Mouse (Mus musculus) E14TG2a.4 (cell line): ENCODE measurements at regions not wholly inside any gene's neighbourhood (a gene's known extent, or its start where the extent isn't known, plus 50 kb on each side); places are given as distances from the start of the nearest gene placed in this dataset.

ENCODE experiments used
- H3K27me3 ChIP-seq: 2 replicates; pipeline ENCODE4 v1.6.1; 2014; ENCODE audit warnings: low read length, control low read depth; ENCODE audit not compliant: insufficient read depth
- H3K36me3 ChIP-seq: 2 replicates; pipeline ENCODE4 v1.6.1; 2014; ENCODE audit warnings: low read length, control low read depth; ENCODE audit not compliant: insufficient read depth
- H3K4me1 ChIP-seq: replicated peaks from 2 replicates; pipeline ENCODE4 v1.6.1; 2014; ENCODE audit warnings: low read depth, low read length, control low read depth
- H3K4me3 ChIP-seq: replicated peaks from 2 replicates; pipeline ENCODE4 v1.5.1; 2014; ENCODE audit warnings: mild to moderate bottlenecking, low read length
- H3K9me3 ChIP-seq: 2 replicates; pipeline ENCODE4 v1.6.1; 2014; ENCODE audit warnings: low read length, control low read depth
- CTCF ChIP-seq: conservative IDR thresholded peaks from 2 replicates; pipeline ENCODE4 v1.5.1; 2014; ENCODE audit warnings: low read length
- NANOG ChIP-seq: IDR thresholded peaks from 2 replicates; pipeline ENCODE4 v1.6.1; 2014; ENCODE audit warnings: borderline replicate concordance, low read length, mixed read lengths
- POU5F1 ChIP-seq: IDR thresholded peaks from 2 replicates; pipeline ENCODE4 v1.6.1; 2014; ENCODE audit warnings: low read length, borderline replicate concordance

DNA sequence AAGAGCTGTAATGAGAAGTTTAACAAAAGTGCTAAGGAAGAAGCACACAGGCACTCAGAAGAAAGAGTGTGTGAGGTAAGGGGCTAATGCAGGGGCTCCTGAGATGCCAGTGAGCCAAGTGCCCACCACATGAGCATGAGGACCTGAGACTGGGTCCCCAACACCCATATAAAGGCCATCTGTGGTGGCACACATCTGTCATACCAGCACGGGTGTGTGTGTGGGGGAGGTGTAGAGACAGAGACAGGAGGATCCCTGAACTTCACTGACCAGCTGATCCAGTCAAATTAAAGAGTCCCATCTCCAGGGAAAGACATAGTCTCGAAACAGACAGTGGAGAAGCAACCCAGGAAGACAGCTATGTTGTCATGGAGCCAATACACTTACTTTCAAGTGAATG lies 70.6 kb upstream of the Gli2 start:
- H3K4me1 ChIP-seq: peaks cover 21% of the 10 kb centered on the region
- H3K36me3 ChIP-seq: no peaks in the 10 kb centered on the region
- TF ChIP-seq CTCF: no peak
- no peak for TF ChIP-seq POU5F1
- no peak for TF ChIP-seq NANOG
- peaks cover 2% of the 10 kb centered on the region; the same call in 1 of the 2 replicates for H3K27me3 ChIP-seq
- H3K4me3 ChIP-seq: no peak overlapping the region
- H3K9me3 ChIP-seq: peaks cover 6% of the 10 kb centered on the region; the same call in 1 of the 2 replicates

GRCm38 (mm10) chr1:119123402-119123801 lies 70.0 kb upstream of the Gli2 start:
- TF ChIP-seq NANOG (no peak), CTCF (no peak), POU5F1 (no peak)
- H3K27me3 ChIP-seq: peaks cover 2% of the 10 kb centered on the region; the same call in 1 of the 2 replicates
- peaks cover 6% of the 10 kb centered on the region; the same call in 1 of the 2 replicates for H3K9me3 ChIP-seq
- no peak overlapping the region for H3K4me3 ChIP-seq
- H3K36me3 ChIP-seq: no peaks in the 10 kb centered on the region
- peaks cover 21% of the 10 kb centered on the region for H3K4me1 ChIP-seq

DNA sequence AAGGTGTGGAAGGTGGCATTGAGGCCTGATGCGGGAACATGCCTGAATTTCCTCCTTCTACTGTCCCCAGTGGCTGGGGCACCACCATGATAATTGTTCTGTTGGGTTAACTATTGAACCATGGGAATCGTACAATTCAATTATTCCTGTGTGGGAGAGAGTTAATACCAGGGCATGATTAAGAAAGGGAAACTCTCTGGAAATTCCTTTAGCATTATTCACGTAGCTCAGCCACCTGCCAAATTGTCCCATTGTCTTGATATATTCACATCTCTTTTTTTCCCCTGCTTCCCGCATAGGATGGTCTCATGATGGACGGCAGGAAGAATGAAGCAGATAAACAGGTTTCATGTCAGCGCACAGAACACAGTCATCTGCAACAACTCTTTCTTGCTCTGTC lies 69.6 kb upstream of the Gli2 start:
- Histone ChIP-seq H3K4me3 (no peak overlapping the region), H3K27me3 (peaks cover 2% of the 10 kb centered on the region; the same call in 1 of the 2 replicates), H3K9me3 (peaks cover 6% of the 10 kb centered on the region; the same call in 1 of the 2 replicates), H3K4me1 (peaks cover 21% of the 10 kb centered on the region), H3K36me3 (no peaks in the 10 kb centered on the region)
- TF ChIP-seq POU5F1: no peak
- no peak for TF ChIP-seq NANOG
- no peak for TF ChIP-seq CTCF

DNA sequence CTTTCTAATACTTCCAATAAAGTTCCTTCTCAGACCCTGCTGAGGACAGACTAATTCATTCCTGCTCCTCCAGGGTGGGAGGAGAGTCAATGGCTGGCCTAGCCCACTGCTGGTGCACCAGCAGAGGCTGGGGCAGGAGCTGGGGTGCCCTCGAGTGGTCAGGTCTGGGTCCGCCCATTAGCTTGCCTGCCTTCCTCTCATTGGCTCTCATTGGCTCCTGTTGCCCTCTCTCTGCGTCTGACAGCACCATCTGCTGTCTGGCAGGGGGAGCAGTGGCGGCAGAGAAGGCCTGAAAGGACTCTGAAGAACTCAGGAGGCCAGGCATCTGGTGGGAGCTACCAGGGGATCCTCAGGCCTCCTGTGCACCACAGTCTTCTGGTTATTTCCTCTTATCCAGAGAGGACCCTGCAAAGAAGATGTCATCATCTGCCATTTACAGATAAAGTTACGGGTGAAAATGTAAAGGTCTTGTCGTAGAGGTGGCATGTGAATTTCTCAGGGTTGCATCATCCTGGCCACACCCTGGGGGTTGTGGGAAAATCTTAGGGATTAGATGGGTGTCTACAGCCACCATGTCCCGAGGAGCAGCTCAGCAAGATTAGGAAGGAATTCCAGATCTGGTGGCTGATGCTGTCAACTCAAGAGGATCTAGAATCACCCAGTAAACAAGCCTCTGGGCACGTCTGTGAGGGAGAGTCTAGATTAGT lies 66.6 kb upstream of the Gli2 start:
- Histone ChIP-seq H3K9me3 (peaks cover 4% of the 10 kb centered on the region; the same call in 1 of the 2 replicates), H3K4me1 (peaks cover 24% of the 10 kb centered on the region), H3K4me3 (no peak overlapping the region), H3K27me3 (no peaks in the 10 kb centered on the region), H3K36me3 (no peaks in the 10 kb centered on the region)
- TF ChIP-seq CTCF: peak; percentile 18
- TF ChIP-seq POU5F1: no peak

DNA sequence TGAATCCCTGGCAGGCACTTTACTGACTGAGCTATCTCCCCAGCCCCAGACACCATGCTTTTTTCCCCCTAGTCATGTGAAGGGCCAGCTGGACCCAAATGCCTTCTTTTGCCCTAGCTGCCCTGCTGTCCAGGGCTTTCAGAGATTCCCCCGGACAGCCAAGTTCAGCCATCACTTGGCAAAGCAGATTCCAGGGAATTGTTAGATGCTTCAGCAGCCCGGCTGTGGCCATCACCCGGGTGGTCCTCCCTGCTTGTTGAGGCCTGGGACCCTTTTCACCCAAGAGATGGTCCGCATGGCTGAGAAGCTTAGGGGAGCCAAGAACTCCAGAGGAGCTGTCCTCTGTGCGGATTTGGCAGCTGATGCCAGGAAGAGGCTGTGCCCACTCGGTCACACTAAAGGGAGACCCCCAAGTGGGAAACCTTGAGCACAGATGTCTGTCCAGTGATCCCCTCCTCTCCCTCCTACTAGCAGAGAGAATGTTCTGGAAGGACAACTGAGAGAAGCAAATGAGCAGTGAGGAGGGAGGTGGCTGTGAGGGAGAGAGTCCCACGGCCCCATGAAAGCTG lies 61.8 kb upstream of the Gli2 start:
- H3K36me3 ChIP-seq: no peaks in the 10 kb centered on the region
- no peaks in the 10 kb centered on the region for H3K9me3 ChIP-seq
- peaks cover 15% of the 10 kb centered on the region for H3K4me1 ChIP-seq
- H3K27me3 ChIP-seq: 0 out of 2 replicates have a peak, but pooled peaks cover 4% of the 10 kb centered on the region
- TF ChIP-seq CTCF: no peak
- TF ChIP-seq POU5F1: no peak
- TF ChIP-seq NANOG: no peak
- no peak overlapping the region for H3K4me3 ChIP-seq

GRCm38 (mm10) chr1:119108578-119108977 lies 55.2 kb upstream of the Gli2 start:
- Histone ChIP-seq H3K9me3 (no peaks in the 10 kb centered on the region), H3K27me3 (0 out of 2 replicates have a peak, but pooled peaks cover 4% of the 10 kb centered on the region), H3K4me3 (no peak overlapping the region), H3K36me3 (peaks cover 13% of the 10 kb centered on the region), H3K4me1 (peaks cover 4% of the 10 kb centered on the region)
- TF ChIP-seq CTCF (no peak), NANOG (no peak), POU5F1 (no peak)

DNA sequence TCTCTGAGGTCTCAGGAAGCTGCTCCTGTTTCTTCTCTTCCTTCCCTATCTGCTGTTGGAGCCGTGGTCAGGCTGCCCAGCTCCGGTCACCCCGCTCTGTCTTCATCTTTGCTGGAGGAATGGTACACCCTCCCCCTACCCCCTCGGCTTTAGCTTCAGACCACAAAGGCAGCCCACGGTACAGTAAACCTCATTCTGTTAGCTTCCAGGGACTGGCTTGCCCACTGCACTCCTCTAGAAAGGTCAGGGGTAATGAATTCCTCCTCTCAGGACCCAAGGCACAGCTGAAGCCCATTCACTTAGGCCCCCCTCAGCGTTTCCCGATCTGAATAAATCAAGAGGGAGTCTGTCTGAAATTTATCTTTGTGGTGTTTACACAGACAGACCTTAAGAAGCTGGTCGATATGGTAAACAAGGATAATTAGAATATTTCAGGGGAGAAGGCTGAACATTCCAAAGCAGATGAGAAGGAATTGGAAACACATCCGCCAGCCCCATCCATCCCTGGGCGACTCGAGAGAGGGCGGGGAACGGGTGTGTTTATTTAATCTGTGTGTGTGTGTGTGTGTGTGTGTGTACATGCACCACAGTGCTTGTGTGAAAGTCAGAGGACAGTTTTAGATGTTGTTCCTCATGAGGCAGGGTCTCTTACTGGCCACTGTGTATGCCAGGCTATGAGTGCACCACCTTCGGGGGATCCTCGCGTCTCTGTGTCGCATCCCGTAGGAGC lies 53.0 kb upstream of the Gli2 start:
- Histone ChIP-seq H3K4me1 (peaks cover 4% of the 10 kb centered on the region), H3K4me3 (no peak overlapping the region), H3K9me3 (no peaks in the 10 kb centered on the region), H3K36me3 (peaks cover 13% of the 10 kb centered on the region), H3K27me3 (no peaks in the 10 kb centered on the region)
- TF ChIP-seq CTCF (no peak), NANOG (no peak), POU5F1 (no peak)
